Mouse (Mus musculus): ENCODE data around the gene Galntl6. TPM values are rescaled to one million over a fixed set of nuclear protein-coding genes. Genes with fewer than 3 reads are reported as not detected.

The Galntl6 gene
- polyA plus RNA-seq, 1 experiment from 2014 or later: 21.3 TPM

- H3K9ac ChIP-seq (replicated peaks): no peak overlapping the region
- no peak overlapping the region for H3K27ac ChIP-seq (replicated peaks)
- no peaks in the 10 kb centered on the region for H3K36me3 ChIP-seq
- no peaks in the 10 kb centered on the region for H3K9me3 ChIP-seq (replicated peaks)
- ATAC-seq (ENCODE audit: low FRiP score): no peak
- no peak overlapping the region for H3K4me2 ChIP-seq
- H3K4me1 ChIP-seq: no peaks in the 10 kb centered on the region
- no peaks in the 10 kb centered on the region for H3K27me3 ChIP-seq (replicated peaks)
- no peak overlapping the region for H3K4me3 ChIP-seq (replicated peaks)
Measured at GRCm38 (mm10) chr8:58824347-58824746, 88.1 kb downstream of the Galntl6 start.

GRCm38 (mm10) chr8:58805190-58805589 lies 107.2 kb downstream of the Galntl6 start:
- no peaks in the 10 kb centered on the region for H3K36me3 ChIP-seq
- no peaks in the 10 kb centered on the region for H3K27me3 ChIP-seq (replicated peaks)
- no peak overlapping the region for H3K4me3 ChIP-seq (replicated peaks)
- H3K27ac ChIP-seq (replicated peaks): no peak overlapping the region
- no peak for ATAC-seq (ENCODE audit: low FRiP score)
- H3K9ac ChIP-seq (replicated peaks): no peak overlapping the region
- H3K4me2 ChIP-seq: no peak overlapping the region
- H3K9me3 ChIP-seq (replicated peaks): no peaks in the 10 kb centered on the region
- no peaks in the 10 kb centered on the region for H3K4me1 ChIP-seq

DNA sequence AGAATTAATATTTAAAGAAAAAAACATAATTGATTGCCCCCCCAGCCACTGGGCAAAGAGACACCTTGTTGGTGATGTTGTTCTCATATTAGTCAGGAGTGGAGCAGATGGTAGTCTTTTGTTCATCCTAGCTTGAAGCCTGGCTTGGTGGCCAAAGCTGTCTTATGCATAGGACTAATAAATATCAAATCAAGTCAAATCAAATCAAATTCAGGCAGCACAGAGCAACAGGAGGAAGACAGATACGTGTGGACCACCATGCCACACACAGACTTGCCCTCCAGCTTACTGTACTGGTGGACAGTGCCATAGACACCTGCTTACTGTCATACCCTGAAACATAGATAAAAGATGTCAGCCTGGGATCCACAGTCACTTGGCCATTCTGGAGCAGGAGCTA lies 110.6 kb downstream of the Galntl6 start:
- no peak overlapping the region for H3K4me2 ChIP-seq
- no peak overlapping the region for H3K27ac ChIP-seq (replicated peaks)
- ATAC-seq (ENCODE audit: low FRiP score): no peak
- no peaks in the 10 kb centered on the region for H3K27me3 ChIP-seq (replicated peaks)
- no peaks in the 10 kb centered on the region for H3K9me3 ChIP-seq (replicated peaks)
- H3K9ac ChIP-seq (replicated peaks): no peak overlapping the region
- no peaks in the 10 kb centered on the region for H3K4me1 ChIP-seq
- WGBS: 80% methylated on average over 1 of the region's 1 CpGs
- no peak overlapping the region for H3K4me3 ChIP-seq (replicated peaks)
- no peaks in the 10 kb centered on the region for H3K36me3 ChIP-seq

GRCm38 (mm10) chr8:58753769-58754168 lies 158.7 kb downstream of the Galntl6 start:
- H3K27me3 ChIP-seq (replicated peaks): no peaks in the 10 kb centered on the region
- no peak overlapping the region for H3K4me2 ChIP-seq
- no peak overlapping the region for H3K4me3 ChIP-seq (replicated peaks)
- WGBS: 42% methylated on average over 2 of the region's 2 CpGs
- H3K4me1 ChIP-seq: no peaks in the 10 kb centered on the region
- no peak overlapping the region for H3K27ac ChIP-seq (replicated peaks)
- no peak for ATAC-seq (ENCODE audit: low FRiP score)
- no peak overlapping the region for H3K9ac ChIP-seq (replicated peaks)
- no peaks in the 10 kb centered on the region for H3K9me3 ChIP-seq (replicated peaks)
- H3K36me3 ChIP-seq: no peaks in the 10 kb centered on the region

DNA sequence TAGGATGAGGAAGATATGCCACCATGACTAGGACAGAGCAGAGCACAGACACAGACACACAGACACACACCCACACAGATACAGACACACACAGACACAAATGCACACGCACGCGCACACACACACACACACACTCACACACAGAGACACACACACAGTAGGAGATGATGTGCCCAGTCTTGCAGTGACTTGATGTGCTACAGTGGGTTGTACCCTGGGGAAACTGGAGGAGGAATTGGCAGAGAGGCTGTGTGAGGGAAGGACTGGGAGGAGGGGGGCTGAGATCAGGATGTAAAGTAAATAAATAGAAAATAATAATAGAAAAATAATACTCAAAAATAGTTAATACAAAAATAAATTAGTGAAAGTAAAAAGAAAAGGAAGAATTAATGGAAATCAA lies 174.5 kb downstream of the Galntl6 start:
- H3K27ac ChIP-seq (replicated peaks): no peak overlapping the region
- H3K9ac ChIP-seq (replicated peaks): no peak overlapping the region
- no peaks in the 10 kb centered on the region for H3K9me3 ChIP-seq (replicated peaks)
- no peaks in the 10 kb centered on the region for H3K4me1 ChIP-seq
- 98% methylated on average over 3 of the region's 3 CpGs for WGBS
- ATAC-seq (ENCODE audit: low FRiP score): no peak
- no peaks in the 10 kb centered on the region for H3K27me3 ChIP-seq (replicated peaks)
- no peak overlapping the region for H3K4me3 ChIP-seq (replicated peaks)
- no peak overlapping the region for H3K4me2 ChIP-seq
- H3K36me3 ChIP-seq: no peaks in the 10 kb centered on the region

DNA sequence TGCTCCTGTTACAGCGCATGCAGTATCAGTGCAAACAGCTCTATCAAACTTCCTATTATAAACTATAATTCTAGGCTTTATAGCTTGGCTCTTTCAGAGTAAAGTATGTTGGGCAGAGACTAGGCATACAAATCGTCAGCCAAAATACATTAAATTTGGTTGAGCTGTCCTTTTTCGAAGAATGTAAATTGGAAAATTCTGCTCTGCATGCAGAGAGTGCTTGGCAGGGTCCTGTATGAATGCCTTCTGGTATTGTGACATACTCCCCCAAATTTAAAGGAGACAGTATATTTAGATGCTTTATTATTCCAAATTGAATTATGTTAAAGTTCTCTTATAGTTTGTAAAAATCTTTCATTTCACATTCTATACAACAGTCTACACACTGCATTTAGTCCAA lies 220.7 kb downstream of the Galntl6 start:
- no peaks in the 10 kb centered on the region for H3K4me1 ChIP-seq
- WGBS: 83% methylated on average over 3 of the region's 3 CpGs

GRCm38 (mm10) chr8:58677847-58678450 lies 234.5 kb downstream of the Galntl6 start:
- Histone ChIP-seq H3K9ac (replicated peaks) (no peak overlapping the region), H3K4me1 (peaks cover 4% of the 10 kb centered on the region; the same call in 1 of the 2 replicates), H3K27ac (replicated peaks) (no peak overlapping the region), H3K27me3 (replicated peaks) (no peaks in the 10 kb centered on the region), H3K9me3 (replicated peaks) (no peaks in the 10 kb centered on the region), H3K4me3 (replicated peaks) (no peak overlapping the region), H3K4me2 (no peak overlapping the region), H3K36me3 (no peaks in the 10 kb centered on the region)
- no peak for ATAC-seq (ENCODE audit: low FRiP score)
- WGBS: 25% methylated on average over 6 of the region's 6 CpGs

More for the DNA sequence above, 220.7 kb downstream of the Galntl6 start:
- no peak overlapping the region for H3K4me2 ChIP-seq
- H3K4me3 ChIP-seq (replicated peaks): no peak overlapping the region
- no peak overlapping the region for H3K27ac ChIP-seq (replicated peaks)
- ATAC-seq (ENCODE audit: low FRiP score): no peak
- H3K9ac ChIP-seq (replicated peaks): no peak overlapping the region
- H3K27me3 ChIP-seq (replicated peaks): no peaks in the 10 kb centered on the region
- no peaks in the 10 kb centered on the region for H3K36me3 ChIP-seq
- H3K9me3 ChIP-seq (replicated peaks): no peaks in the 10 kb centered on the region

- no peaks in the 10 kb centered on the region for H3K36me3 ChIP-seq
- H3K4me2 ChIP-seq: no peak overlapping the region
- 78% methylated on average over 2 of the region's 2 CpGs for WGBS
- H3K9ac ChIP-seq (replicated peaks): no peak overlapping the region
- no peak overlapping the region for H3K27ac ChIP-seq (replicated peaks)
- H3K4me3 ChIP-seq (replicated peaks): no peak overlapping the region
- H3K9me3 ChIP-seq (replicated peaks): no peaks in the 10 kb centered on the region
- ATAC-seq (ENCODE audit: low FRiP score): no peak
- no peaks in the 10 kb centered on the region for H3K4me1 ChIP-seq
- no peaks in the 10 kb centered on the region for H3K27me3 ChIP-seq (replicated peaks)
Measured at GRCm38 (mm10) chr8:58669075-58669474, 243.4 kb downstream of the Galntl6 start.

DNA sequence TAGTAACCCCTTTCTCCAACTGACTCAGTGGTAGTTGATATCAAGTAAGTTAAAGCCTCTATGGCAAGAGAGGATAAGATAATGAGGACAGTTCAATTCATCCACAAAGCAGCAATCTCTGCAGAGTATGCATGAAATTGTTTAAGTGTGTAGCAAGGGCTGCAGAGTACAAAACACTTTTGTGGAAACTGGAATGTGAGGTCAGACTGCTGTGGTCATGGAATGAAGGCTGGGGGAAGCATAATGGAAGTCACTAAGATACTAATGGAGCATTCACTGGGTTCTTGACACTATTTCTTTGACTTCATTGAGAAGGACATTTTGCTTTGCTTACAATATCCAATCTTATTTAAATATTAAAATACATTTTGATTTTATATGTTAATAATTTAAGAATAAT lies 252.4 kb downstream of the Galntl6 start:
- Histone ChIP-seq H3K27me3 (replicated peaks) (no peaks in the 10 kb centered on the region), H3K4me1 (no peaks in the 10 kb centered on the region), H3K4me3 (replicated peaks) (no peak overlapping the region), H3K9ac (replicated peaks) (no peak overlapping the region), H3K4me2 (no peak overlapping the region), H3K36me3 (no peaks in the 10 kb centered on the region), H3K9me3 (replicated peaks) (no peaks in the 10 kb centered on the region), H3K27ac (replicated peaks) (no peak overlapping the region)
- no peak for ATAC-seq (ENCODE audit: low FRiP score)

- 87% methylated on average over 4 of the region's 4 CpGs for WGBS
- Histone ChIP-seq H3K9ac (replicated peaks) (no peak overlapping the region), H3K4me3 (replicated peaks) (no peak overlapping the region), H3K4me2 (no peak overlapping the region), H3K27me3 (replicated peaks) (no peaks in the 10 kb centered on the region), H3K27ac (replicated peaks) (no peak overlapping the region), H3K4me1 (no peaks in the 10 kb centered on the region), H3K9me3 (replicated peaks) (no peaks in the 10 kb centered on the region), H3K36me3 (no peaks in the 10 kb centered on the region)
- ATAC-seq (ENCODE audit: low FRiP score): no peak
Measured at GRCm38 (mm10) chr8:58655631-58656030, 256.8 kb downstream of the Galntl6 start.

- no peaks in the 10 kb centered on the region for H3K36me3 ChIP-seq
- H3K27ac ChIP-seq (replicated peaks): no peak overlapping the region
- H3K9ac ChIP-seq (replicated peaks): no peak overlapping the region
- no peaks in the 10 kb centered on the region for H3K9me3 ChIP-seq (replicated peaks)
- no peaks in the 10 kb centered on the region for H3K27me3 ChIP-seq (replicated peaks)
- H3K4me1 ChIP-seq: no peaks in the 10 kb centered on the region
- H3K4me3 ChIP-seq (replicated peaks): no peak overlapping the region
- ATAC-seq (ENCODE audit: low FRiP score): no peak
- H3K4me2 ChIP-seq: no peak overlapping the region
- 63% methylated on average over 4 of the region's 4 CpGs for WGBS
Measured at GRCm38 (mm10) chr8:58606451-58606850, 306.0 kb downstream of the Galntl6 start.

DNA sequence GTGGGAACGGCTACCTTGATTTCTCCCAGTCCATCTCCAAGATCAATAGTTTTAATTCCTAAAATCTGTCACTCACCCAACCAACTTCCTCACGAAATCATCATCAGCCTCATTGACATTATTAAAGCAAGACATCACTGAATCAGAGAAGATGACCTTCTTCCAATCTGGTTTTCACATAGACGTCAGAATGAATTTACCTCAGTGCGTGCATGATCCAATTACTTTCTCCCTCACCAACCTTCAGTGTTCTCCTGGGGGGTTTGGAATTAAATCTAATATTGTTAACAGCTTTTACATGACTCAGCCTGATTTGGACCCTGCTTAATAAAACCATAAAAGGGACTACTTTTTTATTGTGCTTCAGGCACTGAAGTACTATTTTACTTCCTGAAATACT lies 307.7 kb downstream of the Galntl6 start:
- 70% methylated on average over 4 of the region's 4 CpGs for WGBS
- Histone ChIP-seq H3K9ac (replicated peaks) (no peak overlapping the region), H3K4me1 (no peaks in the 10 kb centered on the region), H3K36me3 (no peaks in the 10 kb centered on the region), H3K27me3 (replicated peaks) (no peaks in the 10 kb centered on the region), H3K9me3 (replicated peaks) (no peaks in the 10 kb centered on the region), H3K4me2 (no peak overlapping the region), H3K4me3 (replicated peaks) (no peak overlapping the region), H3K27ac (replicated peaks) (no peak overlapping the region)
- no peak for ATAC-seq (ENCODE audit: low FRiP score)

DNA sequence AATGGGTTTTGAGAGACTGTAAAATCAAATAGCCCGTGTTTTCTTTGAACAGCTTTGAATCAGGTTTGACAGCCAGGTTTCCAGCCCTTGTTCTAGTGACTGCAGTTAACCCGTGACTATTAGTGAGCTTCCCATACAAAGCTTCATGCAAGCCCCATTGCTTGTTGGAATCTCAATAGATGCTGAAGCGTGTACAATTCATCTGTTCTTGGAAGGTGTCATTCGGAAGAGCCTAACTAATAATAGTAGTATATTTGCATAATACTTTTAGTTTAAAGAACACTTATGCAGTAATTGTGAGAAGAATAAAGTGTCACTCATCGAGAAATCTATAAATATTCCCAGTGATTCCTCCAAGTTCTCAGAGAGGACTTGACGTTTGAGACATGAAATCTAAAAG lies 314.6 kb downstream of the Galntl6 start:
- Histone ChIP-seq H3K9ac (replicated peaks) (no peak overlapping the region), H3K9me3 (replicated peaks) (no peaks in the 10 kb centered on the region), H3K27ac (replicated peaks) (no peak overlapping the region), H3K4me1 (no peaks in the 10 kb centered on the region), H3K36me3 (no peaks in the 10 kb centered on the region), H3K4me2 (no peak overlapping the region), H3K27me3 (replicated peaks) (no peaks in the 10 kb centered on the region), H3K4me3 (replicated peaks) (no peak overlapping the region)
- 79% methylated on average over 6 of the region's 6 CpGs for WGBS
- ATAC-seq (ENCODE audit: low FRiP score): no peak
